Mouse (Mus musculus) spleen, embryonic (tissue): ENCODE measurements around the gene Aldh3b2.

Source experiments
- CTCF ChIA-PET: fragments of 350-600 bp; sonication (Branson Sonifier 250); formaldehyde crosslinking; loops from one replicate; lab custom pipeline; 2022; lab: Charles Lee

The Aldh3b2 gene

DNA sequence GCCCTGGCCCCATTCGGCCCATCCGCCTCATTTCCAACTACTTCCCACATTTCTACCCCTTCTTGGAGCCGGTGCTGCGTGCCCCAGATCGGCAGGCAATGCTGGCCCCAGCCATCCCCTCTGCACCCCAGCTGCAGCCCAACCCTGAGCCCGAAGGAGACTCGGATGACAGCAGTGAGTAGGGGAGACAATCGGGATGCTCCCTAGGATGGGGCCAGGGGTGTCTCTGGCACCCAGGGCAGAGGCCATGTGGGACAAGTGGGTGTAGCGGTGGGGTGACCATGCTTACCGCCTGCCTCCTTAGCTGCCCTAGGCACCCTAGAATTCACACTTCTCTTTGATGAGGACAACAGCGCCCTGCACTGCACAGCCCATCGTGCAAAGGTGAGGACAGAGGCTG, 31.5 kb downstream of the Aldh3b2 start:
- CTCF ChIA-PET = no interaction called here

DNA sequence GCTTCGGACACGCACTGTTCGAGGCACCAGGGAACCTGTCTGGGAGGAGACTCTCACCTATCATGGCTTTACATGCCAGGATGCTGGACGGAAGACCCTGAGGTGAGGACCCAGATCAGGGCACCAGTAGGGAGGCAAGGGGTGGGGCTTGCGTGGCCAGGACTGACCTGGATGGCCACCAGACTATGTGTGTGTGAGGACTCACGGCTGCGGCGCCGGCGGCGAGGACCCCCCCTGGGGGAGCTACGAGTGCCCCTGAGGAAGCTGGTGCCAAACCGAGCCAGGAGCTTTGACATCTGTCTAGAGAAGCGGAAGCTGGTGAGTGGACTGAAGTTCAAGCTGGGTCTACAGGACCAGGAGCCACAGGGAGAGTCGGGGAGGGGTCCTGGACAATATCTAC, 32.2 kb downstream of the Aldh3b2 start:
- CTCF ChIA-PET = interaction anchor here (0.5 kb wide), 1 partner anchor 11 kb away, joined by 3 read pairs; no protein-coding TSS in a partner anchor

DNA sequence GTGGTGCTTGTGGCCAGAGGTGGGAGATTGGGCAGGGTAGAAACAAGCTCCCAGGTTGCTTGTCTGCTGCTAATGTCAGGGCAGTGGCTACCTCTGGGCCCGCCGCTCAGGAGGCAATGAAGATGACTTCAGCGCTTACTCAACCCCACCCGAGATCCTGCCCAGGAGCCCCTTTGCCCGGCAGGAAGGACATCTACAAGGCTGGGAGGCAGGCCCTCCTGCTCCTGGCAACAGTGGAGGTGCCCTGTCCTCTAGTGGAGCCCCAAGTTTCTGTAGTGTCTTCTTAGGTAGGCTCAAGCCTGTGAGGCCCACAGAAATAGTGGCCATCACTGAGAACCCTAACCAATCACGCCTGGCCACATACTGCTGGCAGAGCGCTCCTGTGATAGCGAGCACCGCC, 33.0 kb downstream of the Aldh3b2 start:
- CTCF ChIA-PET = no interaction called here

DNA sequence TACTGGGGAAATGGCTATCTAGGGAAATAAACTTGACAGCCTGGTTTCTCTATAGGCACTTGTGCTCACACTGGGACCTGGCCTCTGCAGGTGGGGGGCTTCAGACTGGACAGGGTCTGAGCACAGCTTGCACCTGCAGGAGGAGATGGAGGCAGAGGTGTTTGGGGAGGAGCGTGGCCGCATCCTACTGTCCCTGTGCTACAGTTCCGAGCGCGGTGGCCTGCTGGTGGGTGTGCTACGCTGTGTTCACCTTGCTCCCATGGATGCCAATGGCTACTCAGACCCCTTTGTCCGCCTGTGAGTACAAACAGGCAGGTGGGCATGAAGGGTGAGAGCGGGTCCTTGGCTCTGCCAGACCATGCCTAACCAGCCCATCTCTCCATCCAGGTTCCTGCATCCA, 33.8 kb downstream of the Aldh3b2 start:
- CTCF ChIA-PET = no interaction called here

DNA sequence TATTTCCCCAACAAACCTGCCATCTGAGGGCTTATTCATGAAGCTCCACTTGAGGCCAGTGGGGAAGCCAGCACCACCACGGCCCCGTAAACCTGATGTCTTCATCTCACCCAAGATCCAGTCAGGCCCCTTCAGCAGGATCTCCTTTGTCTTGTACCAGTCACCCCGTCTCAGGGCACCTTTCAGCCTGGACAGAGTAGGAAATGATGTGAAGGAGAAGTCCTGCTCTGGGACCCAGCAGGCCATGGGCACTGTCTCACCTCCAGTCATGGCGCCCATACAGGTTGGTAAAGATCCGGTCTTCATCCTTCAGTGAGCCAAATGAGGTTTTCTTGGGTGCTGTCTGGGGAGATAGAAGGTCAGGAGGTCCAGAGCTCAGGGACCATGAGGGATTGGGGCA, 39.0 kb downstream of the Aldh3b2 start:
- CTCF ChIA-PET = interaction anchor here (1.5 kb wide), 1 partner anchor 11 kb away, joined by 7 read pairs; the partner anchor contains the start of genes Gm49405 and Nudt8

DNA sequence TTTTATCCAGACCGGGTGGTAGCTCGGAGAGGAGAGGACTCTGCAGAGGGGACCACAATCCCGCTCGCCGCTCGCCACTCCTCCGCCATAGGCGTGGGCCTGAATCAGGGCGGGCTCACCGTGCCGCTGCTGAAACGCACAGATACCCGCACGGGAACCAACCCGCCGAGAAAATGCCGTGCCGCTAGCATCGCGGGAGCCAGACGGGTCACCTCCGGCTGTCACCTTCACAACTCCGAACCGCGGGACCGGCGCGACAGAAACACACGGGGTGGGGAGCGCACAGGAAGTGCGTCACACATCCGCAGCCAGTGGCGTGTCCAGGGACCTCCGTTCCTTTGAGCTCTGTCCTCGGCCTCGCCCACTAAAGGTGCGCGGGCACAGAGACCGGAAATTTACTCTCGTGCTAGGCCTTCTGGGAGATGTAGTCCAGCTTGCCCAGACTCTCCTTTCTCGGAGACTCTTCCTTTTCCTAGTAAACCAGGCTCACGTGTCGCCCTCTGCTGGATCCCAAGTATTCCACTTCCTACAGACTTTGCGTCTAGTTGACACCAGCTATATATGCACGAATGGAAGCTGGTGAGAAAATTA, 40.4 kb downstream of the Aldh3b2 start, which contains the start of gene Ndufv1:
TSS of gene Ndufv1 (minus strand) at position 375 of the 591 bp plus-strand sequence.
- CTCF ChIA-PET = interaction anchor here (0.7 kb wide), 1 partner anchor 216 kb away, joined by 3 read pairs; no protein-coding TSS in a partner anchor

DNA sequence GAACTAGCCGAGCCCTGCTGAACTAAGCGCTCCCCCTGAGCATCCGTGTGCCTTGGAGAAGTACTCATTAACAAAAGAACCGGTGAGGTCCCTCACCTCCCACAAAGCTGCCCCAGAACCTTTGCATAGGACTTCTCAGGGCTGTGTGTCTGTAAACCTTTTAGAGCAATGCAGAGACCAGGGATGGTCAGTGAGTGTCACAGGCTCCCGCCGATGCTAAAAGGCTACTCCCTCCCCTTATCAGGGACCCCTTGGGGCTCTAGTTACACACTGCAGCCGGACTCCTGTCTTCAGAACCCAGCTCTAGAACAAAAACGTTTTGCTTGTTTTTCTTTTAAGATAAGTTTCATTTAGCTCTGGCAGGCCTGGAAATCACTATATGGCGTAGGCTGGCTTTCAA, 40.9 kb downstream of the Aldh3b2 start:
- CTCF ChIA-PET = no interaction called here

DNA sequence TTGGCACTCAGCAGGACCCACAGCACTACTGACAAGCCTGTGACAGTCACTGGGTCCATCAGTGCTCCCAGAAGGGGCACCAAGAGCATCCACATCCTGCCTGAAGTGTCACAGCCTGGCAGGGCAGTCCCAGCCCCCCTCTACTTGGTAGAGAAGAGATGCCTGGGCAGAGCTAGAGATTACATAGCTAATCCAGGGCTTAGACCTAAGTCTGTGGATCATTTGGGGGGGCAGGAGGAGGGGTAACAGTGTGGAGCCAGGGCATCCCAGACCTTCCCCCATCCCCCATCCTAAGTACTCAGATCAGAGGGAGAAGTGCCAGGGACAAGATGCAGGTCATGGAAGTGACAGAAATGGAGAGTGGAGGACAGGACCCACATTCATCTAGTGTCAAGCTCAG, 42.7 kb downstream of the Aldh3b2 start:
- CTCF ChIA-PET = no interaction called here

DNA sequence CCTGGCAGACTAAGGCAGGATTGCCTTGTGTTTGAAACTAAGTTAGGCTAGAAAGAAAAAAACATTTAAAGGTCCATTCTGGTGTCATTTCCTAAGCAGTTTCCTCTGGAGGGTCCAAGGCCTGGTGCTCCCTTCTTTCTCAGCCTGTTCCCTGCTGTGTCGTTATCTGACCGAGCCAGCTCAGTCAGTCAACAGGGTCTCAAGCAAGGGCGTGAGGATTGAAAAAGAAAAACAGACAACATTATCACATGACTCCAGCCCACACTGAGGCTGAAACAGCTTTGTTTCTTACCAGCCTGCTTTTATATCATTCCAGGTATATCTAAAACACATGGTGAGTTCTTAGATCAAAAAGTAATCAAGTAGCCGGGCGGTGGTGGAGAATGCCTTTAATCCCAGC, 43.5 kb downstream of the Aldh3b2 start:
- CTCF ChIA-PET = interaction anchor here (0.6 kb wide), 1 partner anchor 28 kb away, joined by 3 read pairs; no protein-coding TSS in a partner anchor

DNA sequence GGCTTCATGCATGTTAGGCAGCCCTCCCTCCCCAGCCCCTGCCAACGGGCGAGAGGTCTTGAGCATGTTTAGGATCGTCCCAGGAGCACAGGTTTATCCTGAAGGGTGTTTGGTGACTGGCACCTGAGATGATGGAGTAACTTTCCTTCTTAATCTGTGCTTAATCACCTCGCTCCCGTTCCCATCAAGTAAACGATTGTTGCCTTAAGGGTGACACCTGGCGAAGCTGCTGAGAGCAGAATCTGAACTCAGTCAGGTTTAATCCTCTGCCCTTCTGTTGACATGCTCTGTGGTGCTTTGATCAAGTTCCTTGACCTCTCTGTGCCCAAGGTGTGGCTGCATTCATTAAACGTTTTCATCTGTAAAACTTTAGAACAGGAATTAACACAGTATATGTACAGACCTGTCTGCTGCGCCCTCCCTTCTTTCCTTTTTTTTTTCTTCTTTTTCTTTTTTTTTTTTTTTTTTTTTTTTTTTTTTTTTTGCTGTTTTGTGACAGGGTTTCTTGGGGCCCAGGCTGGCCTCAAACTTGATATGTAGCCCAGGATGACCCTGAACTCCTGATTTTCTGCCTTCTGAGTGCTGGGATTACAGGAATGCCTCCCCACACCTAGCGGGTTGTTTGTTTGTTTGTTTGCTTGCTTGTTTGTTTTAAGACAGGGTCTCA, 45.9 kb downstream of the Aldh3b2 start:
- CTCF ChIA-PET = interaction anchor here (1.6 kb wide), 1 partner anchor 30 kb away, joined by 11 read pairs; no protein-coding TSS in a partner anchor

DNA sequence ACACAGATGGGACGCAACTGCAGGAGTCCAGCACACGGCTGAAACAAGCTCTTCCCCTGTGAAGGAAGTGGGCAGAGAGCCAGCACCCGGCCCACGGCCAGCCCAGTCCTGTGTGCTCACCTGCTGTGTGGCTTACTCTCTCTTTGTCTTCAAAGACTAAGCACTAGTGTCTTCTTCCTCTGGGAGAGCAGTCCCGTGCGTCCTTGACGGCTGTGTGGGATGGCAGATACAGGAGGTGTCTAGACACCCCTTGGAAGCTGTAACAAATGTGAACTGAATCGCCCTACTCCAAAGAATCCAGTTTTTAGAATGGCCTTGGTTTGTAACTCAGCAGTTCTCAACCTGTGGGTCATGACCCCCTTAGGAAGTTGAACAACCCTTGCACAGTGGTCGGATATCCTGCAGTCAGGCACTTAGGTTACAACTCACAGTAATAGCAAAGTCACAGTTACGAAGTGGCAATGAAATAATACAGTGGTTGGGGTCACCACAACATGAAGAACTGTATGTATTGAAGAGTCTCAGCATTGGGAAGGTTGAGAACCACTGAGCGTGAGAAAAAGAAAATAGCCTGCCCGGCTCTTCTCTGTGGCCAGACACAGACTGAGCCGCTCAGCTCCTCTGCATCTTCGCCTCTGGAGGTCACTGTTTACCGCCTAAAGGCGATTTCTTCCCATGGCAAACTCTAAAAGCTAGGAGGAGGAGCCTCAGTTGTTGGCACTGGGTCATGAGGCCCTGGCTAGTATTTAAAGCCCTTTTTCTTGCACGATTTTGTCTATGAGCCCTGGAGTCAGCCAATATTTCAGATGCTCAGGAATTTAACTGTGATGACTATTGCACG, 46.8 kb downstream of the Aldh3b2 start:
- CTCF ChIA-PET = interaction anchor here (0.5 to 1.6 kb wide), 4 partner anchors 29 to 291 kb away, joined by 3 to 11 read pairs (median 6); no protein-coding TSS in a partner anchor

DNA sequence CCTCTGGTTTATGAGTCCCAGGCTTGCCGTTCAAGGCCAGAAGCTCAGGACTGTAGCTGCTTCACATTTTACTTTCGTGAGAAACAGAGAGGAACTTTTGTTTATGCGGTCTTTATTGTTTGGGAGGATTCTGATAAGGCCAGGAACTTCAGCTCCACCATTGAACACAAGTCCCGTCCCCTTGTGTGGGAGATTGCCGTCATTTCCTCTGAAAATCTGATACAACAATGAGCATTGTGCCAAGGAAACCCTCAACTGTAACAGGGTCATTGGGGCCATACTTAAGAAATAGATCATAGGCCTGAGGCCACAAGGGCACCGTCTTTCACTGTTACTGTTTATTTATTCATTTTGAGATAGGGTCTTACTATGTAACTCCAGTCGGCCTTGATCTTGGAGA, 51.1 kb downstream of the Aldh3b2 start:
- CTCF ChIA-PET = no interaction called here

DNA sequence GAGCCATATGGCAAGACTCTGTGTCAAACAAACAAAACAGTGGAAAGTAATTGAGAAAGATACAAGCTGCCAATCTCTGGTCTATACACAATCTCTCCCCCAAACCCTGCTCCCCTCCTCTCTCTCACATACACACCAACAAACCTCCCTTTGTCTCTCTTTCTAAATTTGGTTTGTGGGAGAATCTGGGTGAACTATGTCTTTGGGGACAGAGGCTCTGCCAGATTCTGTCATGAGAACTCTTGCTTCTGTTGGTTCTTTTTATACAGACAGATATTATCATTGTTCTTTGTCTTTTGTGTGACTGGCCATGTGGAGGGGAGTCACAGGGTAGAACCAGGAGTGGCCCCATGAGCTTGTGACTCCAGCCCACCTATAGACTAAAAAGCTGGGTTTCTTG, 55.4 kb downstream of the Aldh3b2 start:
- CTCF ChIA-PET = interaction anchor here (0.6 to 1.3 kb wide), 3 partner anchors 10 to 107 kb away, joined by 3 to 4 read pairs (median 3); partner anchors contain the start of genes Gstp1 and Gstp2
